Mouse (Mus musculus) lung, embryonic 16.5 days (tissue): ENCODE data around the gene Matn4. TPM values are rescaled to one million over a fixed set of nuclear protein-coding genes. Genes with fewer than 3 reads are reported as not detected.
A peak's percentile ranks its signal among the peaks of the same experiment; 100 is the strongest.

Experiments
- ATAC-seq: fragments of 200-750 bp; cut with Nextera tagmentation; 2 replicates; pipeline ENCODE4 v1.8.0; 2017; ENCODE audit warnings: low read depth, mild to moderate bottlenecking, moderate library complexity
- H3K27ac ChIP-seq: fragments of 300-500 bp; sonication (generic); 2 replicates; pipeline ENCODE4 v1.5.1; 2014; ENCODE audit warnings: mild to moderate bottlenecking, control low read depth, low read length
- H3K27me3 ChIP-seq: fragments of 300-500 bp; sonication (generic); 2 replicates; pipeline ENCODE4 v1.6.1; 2014; ENCODE audit warnings: low read depth, low read length, mixed read lengths; ENCODE audit not compliant: control insufficient read depth, insufficient read depth
- H3K36me3 ChIP-seq: fragments of 300-500 bp; sonication (generic); 2 replicates; pipeline ENCODE4 v1.6.1; 2014; ENCODE audit warnings: low read length; ENCODE audit not compliant: control insufficient read depth, insufficient read depth
- H3K4me1 ChIP-seq: fragments of 300-500 bp; sonication (generic); replicated peaks from 2 replicates; pipeline ENCODE4 v1.6.1; 2014; ENCODE audit warnings: low read length, mixed read lengths; ENCODE audit not compliant: control insufficient read depth, insufficient read depth
- H3K4me2 ChIP-seq: fragments of 300-500 bp; sonication (generic); 2 replicates; pipeline ENCODE4 v1.6.1; 2014; ENCODE audit warnings: low read depth, low read length, control low read depth
- H3K4me3 ChIP-seq: fragments of 300-500 bp; sonication (generic); 2 replicates; pipeline ENCODE4 v1.5.1; 2014; ENCODE audit warnings: mild to moderate bottlenecking, low read length, control low read depth
- H3K9ac ChIP-seq: fragments of 300-500 bp; sonication (generic); 2 replicates; pipeline ENCODE4 v1.6.1; 2014; ENCODE audit warnings: low read length, control low read depth
- H3K9me3 ChIP-seq: fragments of 300-500 bp; sonication (generic); 2 replicates; pipeline ENCODE4 v1.6.1; 2016; ENCODE audit warnings: low read length; ENCODE audit not compliant: control insufficient read depth
- WGBS: fragments of 180-500 bp; shearing (Covaris S2); extraction: QIAGEN DNeasy Blood & Tissue Kit; methylation state at CpG from one replicate; pipeline ENCODE4 v1.1.7; 2014; 5-methylcytosine and 5-hydroxymethylcytosine counted together
- polyA plus RNA-seq: library from polyadenylated mRNA; unstranded; fragments of >200 nt; fragmentation: Nextera tagmentation; extraction: Ambion mirVana; gene quantifications from 2 replicates; pipeline ENCODE4 v1.2.1, GENCODE M21; 2015

Matn4 gene
- polyA plus RNA-seq, 1 experiment from 2014 or later: 46.8 TPM

DNA sequence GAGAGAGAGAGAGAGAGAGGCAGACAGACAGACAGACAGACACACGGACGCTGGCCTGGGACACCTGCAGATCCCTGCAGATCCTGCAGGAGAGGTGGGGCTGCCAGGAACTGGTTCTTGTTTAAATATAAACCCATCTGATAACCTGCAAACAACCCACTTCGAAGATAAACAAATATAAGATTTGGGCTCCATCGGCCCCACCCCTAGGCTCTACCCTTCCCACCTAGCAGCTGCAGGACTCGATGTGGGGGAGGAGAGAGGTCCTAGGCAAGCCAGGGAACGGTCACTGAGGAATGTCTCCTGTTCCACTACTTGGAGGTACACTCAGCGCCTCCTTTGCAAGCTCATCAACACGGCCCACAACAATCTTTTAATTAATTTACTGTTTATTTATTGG is 33.3 kb upstream of the Matn4 start:
- 31% methylated on average over 8 of the region's 8 CpGs for WGBS
- H3K4me3 ChIP-seq: no peak overlapping the region
- peak overlapping the region; percentile 33 for H3K4me2 ChIP-seq
- ATAC-seq: no peak
- H3K4me1 ChIP-seq: peaks cover 56% of the 10 kb centered on the region
- no peaks in the 10 kb centered on the region for H3K9me3 ChIP-seq
- H3K36me3 ChIP-seq: no peaks in the 10 kb centered on the region
- H3K9ac ChIP-seq: no peak overlapping the region
- no peaks in the 10 kb centered on the region for H3K27me3 ChIP-seq
- H3K27ac ChIP-seq: peak overlapping the region; percentile 50; the same call in 1 of the 2 replicates

DNA sequence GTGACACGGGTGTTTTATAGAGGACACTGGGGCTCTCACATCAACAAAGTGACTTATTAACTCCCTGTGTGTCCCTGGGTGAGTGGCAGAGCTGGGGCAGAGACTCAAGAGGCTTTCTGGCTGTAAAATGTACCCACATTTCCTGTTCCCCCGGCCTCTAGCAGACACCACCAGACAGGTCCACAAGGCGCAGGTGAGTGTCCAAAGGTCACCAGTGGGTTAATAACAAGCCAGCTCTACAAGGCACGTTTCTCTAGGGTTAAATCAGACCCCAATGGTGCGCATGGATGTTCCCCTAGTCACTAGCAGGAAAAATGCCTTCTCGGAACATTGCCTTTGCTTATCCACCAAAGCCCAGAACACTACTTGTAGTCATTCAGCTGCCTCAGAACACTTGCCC is 32.8 kb upstream of the Matn4 start:
- WGBS: 39% methylated on average over 6 of the region's 6 CpGs

DNA sequence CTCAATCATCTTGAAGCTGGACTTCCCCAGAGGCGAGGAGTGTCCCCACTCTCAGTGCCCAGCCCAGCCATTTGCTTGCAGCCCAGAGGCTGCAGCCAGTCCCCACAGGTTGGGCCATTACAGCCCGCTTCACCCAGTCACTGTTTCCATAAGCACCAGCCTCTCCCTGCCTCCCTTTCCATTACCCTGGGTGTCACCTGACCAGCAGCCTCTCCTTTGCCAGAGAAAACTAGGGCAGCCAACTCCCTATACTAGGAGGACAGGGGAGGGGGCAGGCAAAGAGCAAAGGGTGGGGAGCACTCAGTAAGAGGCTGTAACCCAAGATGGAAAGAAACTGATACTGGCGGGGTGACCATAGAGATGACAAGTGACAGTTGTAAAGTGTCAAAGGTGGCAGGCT is 32.0 kb upstream of the Matn4 start:
- H3K4me2 ChIP-seq: peak overlapping the region; percentile 20
- H3K4me1 ChIP-seq: peaks cover 69% of the 10 kb centered on the region
- H3K27ac ChIP-seq: peak overlapping the region; percentile 33; the same call in 1 of the 2 replicates
- no peak overlapping the region for H3K4me3 ChIP-seq
- H3K27me3 ChIP-seq: no peaks in the 10 kb centered on the region
- H3K9ac ChIP-seq: peak overlapping the region; percentile 51
- no peaks in the 10 kb centered on the region for H3K9me3 ChIP-seq
- H3K36me3 ChIP-seq: no peaks in the 10 kb centered on the region
- ATAC-seq: no peak
- 40% methylated on average over 3 of the region's 3 CpGs for WGBS

More for the DNA sequence above, 32.8 kb upstream of the Matn4 start:
- Histone ChIP-seq H3K9me3 (no peaks in the 10 kb centered on the region), H3K27me3 (no peaks in the 10 kb centered on the region), H3K4me1 (peaks cover 61% of the 10 kb centered on the region), H3K9ac (no peak overlapping the region; the same call in 1 of the 2 replicates), H3K4me2 (peak overlapping the region; percentile 16), H3K4me3 (no peak overlapping the region), H3K27ac (peak overlapping the region; percentile 43; the same call in 1 of the 2 replicates), H3K36me3 (no peaks in the 10 kb centered on the region)
- ATAC-seq: no peak

DNA sequence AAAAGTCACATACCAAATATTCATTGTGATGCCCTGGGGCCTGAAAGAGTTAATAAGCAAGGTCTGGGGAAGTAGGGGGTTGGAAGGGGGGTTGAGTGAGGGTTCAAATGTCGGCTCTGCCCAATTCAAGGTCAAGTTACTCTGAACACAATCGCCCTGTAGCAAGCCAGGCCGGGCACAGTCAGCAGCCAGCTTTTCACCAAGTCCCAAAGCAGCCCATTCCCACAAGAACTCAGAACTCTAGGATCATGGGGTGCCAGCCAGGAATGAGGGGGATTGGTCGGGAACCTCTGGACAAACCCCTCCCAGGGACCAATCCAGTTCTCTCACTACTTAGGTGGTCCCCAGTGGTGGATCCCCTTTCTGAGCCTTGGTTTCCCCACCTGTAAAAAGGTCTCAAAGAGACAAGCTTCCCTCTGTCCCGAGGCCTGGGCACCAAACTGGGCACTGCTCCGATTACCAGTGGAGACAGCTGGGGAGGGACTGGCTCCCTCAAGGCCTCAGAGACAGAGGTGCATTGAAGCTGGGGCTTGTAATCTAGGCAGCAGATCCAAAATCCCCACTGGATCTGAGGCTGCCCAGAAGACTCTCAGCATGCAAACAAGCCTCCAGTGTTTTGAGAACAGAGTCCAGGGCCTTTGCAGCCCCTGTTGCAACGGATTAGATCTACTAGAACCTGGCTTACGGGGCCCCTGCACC is 31.4 kb upstream of the Matn4 start:
- peaks cover 75% of the 10 kb centered on the region for H3K4me1 ChIP-seq
- no peaks in the 10 kb centered on the region for H3K36me3 ChIP-seq
- H3K27ac ChIP-seq: peak overlapping the region; percentile 33; the same call in 1 of the 2 replicates
- no peak overlapping the region for H3K4me3 ChIP-seq
- H3K9me3 ChIP-seq: no peaks in the 10 kb centered on the region
- H3K4me2 ChIP-seq: peak overlapping the region; percentile 20; the same call in 1 of the 2 replicates
- peak overlapping the region; percentile 51 for H3K9ac ChIP-seq
- 23% methylated on average over 8 of the region's 8 CpGs for WGBS
- H3K27me3 ChIP-seq: no peaks in the 10 kb centered on the region
- no peak for ATAC-seq

DNA sequence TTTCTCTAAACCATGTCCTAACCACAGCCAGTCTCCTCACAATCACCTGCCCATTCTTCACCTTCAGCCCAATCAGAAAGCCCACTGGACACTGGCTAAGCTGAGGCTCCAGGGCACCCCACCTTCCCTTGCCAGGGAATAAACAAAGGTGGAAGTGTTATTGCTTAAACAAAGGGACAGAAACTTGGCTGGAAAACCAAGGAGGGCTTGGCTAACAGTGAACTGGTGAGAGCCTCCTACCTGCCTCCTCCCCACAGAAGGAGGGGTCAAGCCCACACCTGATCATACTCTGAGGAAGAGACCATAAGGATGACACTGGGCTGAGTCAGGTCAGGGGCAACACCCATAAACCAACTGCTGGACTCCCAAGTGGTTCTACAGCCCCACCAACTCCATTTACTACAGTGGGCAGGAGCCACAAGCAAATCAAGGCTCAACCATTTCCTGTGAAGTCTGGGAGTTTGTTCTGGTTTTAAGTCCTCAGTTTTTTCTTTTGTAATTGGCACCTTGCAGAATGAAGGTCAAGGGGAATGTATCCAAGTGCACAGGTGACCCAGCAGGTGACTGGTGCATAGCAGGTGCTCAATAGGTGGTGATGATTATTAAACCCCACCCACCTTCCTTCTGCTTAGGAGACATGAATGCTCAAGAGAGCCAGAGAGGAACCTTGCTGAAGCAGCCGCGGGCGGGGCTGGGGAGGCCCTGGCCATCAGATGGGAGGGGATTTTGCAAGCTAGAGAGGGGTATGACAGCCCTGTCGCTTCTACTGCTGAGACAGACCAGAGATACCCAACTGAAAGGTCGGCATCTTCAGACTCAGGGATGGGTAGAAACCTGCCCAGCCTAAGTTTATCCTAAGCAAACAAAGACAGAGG is 30.5 kb upstream of the Matn4 start:
- H3K36me3 ChIP-seq: no peaks in the 10 kb centered on the region
- H3K27me3 ChIP-seq: no peaks in the 10 kb centered on the region
- H3K4me2 ChIP-seq: no peak overlapping the region
- 40% methylated on average over 5 of the region's 5 CpGs for WGBS
- H3K4me3 ChIP-seq: no peak overlapping the region
- ATAC-seq: no peak
- H3K9ac ChIP-seq: no peak overlapping the region
- no peaks in the 10 kb centered on the region for H3K9me3 ChIP-seq
- peak overlapping the region; percentile 1; the same call in 1 of the 2 replicates for H3K27ac ChIP-seq
- H3K4me1 ChIP-seq: peaks cover 84% of the 10 kb centered on the region

DNA sequence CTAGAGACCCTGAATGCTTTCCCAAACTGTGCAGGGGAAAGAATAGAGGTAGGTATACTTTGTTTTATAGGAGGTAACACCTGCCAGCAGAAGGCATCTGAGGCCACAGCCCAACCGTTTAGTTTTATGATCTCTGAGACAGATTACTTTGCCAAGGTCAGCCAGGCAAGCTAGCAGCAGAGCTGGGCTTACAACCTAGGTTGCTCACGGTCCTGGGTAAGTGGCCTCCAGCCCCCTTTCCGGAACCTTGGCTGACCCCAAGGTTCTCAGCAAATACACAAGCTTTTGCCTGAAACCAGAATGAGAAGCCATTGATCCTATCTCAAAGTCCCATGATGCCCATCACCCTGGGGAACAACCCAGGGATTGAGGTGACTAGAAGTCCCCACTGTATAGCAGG is 29.7 kb upstream of the Matn4 start:
- ATAC-seq: no peak
- Histone ChIP-seq H3K4me3 (no peak overlapping the region), H3K9me3 (no peaks in the 10 kb centered on the region), H3K4me2 (no peak overlapping the region), H3K4me1 (peaks cover 86% of the 10 kb centered on the region), H3K36me3 (0 out of 2 replicates have a peak, but pooled peaks cover under 1% of the 10 kb centered on the region), H3K9ac (no peak overlapping the region), H3K27ac (no peak overlapping the region), H3K27me3 (no peaks in the 10 kb centered on the region)
- 55% methylated on average over 3 of the region's 3 CpGs for WGBS

DNA sequence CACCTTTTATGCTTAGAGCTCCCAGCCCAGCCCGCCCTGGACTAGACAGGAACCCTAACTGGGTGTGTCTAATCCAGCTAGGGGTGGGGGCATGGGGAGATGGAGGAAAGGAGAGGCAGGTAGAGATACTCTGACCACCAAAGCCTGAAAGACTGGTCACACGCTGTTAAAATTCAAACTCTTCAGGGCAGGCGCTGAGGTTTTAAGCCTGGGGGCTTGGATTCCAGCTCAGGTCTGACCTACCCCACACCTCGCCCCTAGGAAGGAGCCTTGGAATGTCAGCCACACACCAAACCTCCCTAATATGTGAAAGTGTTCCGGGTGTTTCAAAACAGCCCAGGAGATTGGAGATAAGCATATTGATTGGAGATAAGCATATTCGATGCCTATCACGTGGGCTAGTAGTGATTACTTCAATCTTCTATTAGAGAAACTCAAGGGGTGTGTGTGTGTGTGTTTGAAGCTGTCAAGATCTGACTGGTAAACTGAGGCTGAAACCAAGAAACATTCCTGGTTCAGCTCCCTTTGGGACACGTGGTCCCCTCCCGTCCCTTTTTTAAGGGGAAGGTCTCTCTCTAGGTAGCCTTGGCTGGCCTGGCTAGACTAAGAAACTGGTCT is 28.4 kb upstream of the Matn4 start:
- no peaks in the 10 kb centered on the region for H3K27me3 ChIP-seq
- H3K9ac ChIP-seq: peak overlapping the region; percentile 51
- H3K36me3 ChIP-seq: peaks cover 6% of the 10 kb centered on the region
- no peak for ATAC-seq
- 62% methylated on average over 9 of the region's 9 CpGs for WGBS
- peak overlapping the region; percentile 75 for H3K27ac ChIP-seq
- no peak overlapping the region for H3K4me3 ChIP-seq
- peak overlapping the region; percentile 34; the same call in 1 of the 2 replicates for H3K4me2 ChIP-seq
- H3K9me3 ChIP-seq: no peaks in the 10 kb centered on the region
- H3K4me1 ChIP-seq: peaks cover 73% of the 10 kb centered on the region

DNA sequence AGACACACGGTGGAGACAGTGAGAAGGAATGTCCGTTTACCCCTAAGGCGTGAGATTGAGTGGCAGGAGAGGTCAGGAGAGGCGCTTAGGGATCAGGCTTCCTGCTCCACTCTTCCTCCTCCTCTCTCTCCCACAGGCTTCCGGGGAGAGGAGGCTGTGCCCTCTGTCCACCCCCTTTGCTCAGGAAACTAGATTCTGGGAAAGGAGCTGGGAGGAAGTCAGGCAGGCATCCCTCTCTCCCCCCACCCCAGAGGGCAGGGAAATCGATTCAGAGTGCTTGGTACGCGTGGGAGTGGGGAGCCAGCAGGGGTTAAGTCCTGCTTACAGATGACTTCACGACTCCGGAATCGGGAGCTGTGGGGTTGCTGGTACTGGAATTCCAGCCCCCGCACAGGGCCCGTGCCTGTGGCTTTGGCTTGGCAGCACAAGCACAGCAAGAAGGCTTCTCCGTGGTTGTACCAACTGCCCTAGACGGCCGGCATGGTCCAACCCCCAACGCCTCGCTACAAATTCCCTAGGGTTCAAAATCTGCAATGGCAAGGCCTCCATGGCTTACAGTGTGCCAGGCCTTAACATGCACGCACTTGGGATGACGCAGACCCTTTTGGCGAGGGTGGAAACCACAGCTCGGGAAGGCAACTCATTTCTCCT is 27.7 kb upstream of the Matn4 start:
- Histone ChIP-seq H3K4me1 (peaks cover 70% of the 10 kb centered on the region), H3K27me3 (no peaks in the 10 kb centered on the region), H3K27ac (peak overlapping the region; percentile 75), H3K9me3 (no peaks in the 10 kb centered on the region), H3K4me3 (no peak overlapping the region), H3K9ac (peak overlapping the region; percentile 51), H3K4me2 (peak overlapping the region; percentile 34), H3K36me3 (peaks cover 6% of the 10 kb centered on the region)
- WGBS: 19% methylated on average over 22 of the region's 22 CpGs
- ATAC-seq: peak; percentile 13; the same call in 1 of the 2 replicates
